Mouse (Mus musculus) heart, embryonic 15.5 days (tissue): ENCODE data around the gene Tbc1d8. TPM values are rescaled to one million over a fixed set of nuclear protein-coding genes. Genes with fewer than 3 reads are reported as not detected.

Experiments used
- ATAC-seq: fragments of 200-750 bp; cut with Nextera tagmentation; replicated peaks from 2 replicates; pipeline ENCODE4 v1.8.0; 2017; ENCODE audit warnings: low read depth, moderate TSS enrichment; ENCODE audit not compliant: insufficient number of reproducible peaks, insufficient read depth, low FRiP score
- H3K27ac ChIP-seq: fragments of 300-500 bp; sonication (generic); 2 replicates; pipeline ENCODE4 v1.5.1; 2015; ENCODE audit warnings: mild to moderate bottlenecking, inconsistent platforms
- H3K27me3 ChIP-seq: fragments of 300-500 bp; sonication (generic); 2 replicates; pipeline ENCODE4 v1.6.1; 2015; ENCODE audit warnings: inconsistent platforms
- H3K36me3 ChIP-seq: fragments of 300-500 bp; sonication (generic); 2 replicates; pipeline ENCODE4 v1.6.1; 2015; ENCODE audit warnings: mild to moderate bottlenecking, inconsistent platforms
- H3K4me1 ChIP-seq: fragments of 300-500 bp; sonication (generic); replicated peaks from 2 replicates; pipeline ENCODE4 v1.6.1; 2015; ENCODE audit warnings: inconsistent platforms
- H3K4me2 ChIP-seq: fragments of 300-500 bp; sonication (generic); 2 replicates; pipeline ENCODE4 v1.6.1; 2015; ENCODE audit warnings: inconsistent platforms, mild to moderate bottlenecking, moderate library complexity
- H3K4me3 ChIP-seq: fragments of 300-500 bp; sonication (generic); 2 replicates; pipeline ENCODE4 v1.5.1; 2015; ENCODE audit warnings: mild to moderate bottlenecking, inconsistent platforms
- H3K9ac ChIP-seq: fragments of 300-500 bp; sonication (generic); 2 replicates; pipeline ENCODE4 v1.6.1; 2015; ENCODE audit warnings: mild to moderate bottlenecking, inconsistent platforms
- H3K9me3 ChIP-seq: fragments of 300-500 bp; sonication (generic); replicated peaks from 2 replicates; pipeline ENCODE4 v1.6.1; 2016; ENCODE audit warnings: inconsistent platforms
- WGBS: fragments of 180-500 bp; shearing (Covaris S2); methylation state at CpG from one replicate; pipeline ENCODE4 v1.1.7; 2015; ENCODE audit warnings: mixed read lengths; 5-methylcytosine and 5-hydroxymethylcytosine counted together
- polyA plus RNA-seq: library from polyadenylated mRNA; unstranded; fragments of >200 nt; fragmentation: Nextera tagmentation; extraction: Ambion mirVana; gene quantifications from 2 replicates; pipeline ENCODE4 v1.2.1, GENCODE M21; 2015

The Tbc1d8 gene
- polyA plus RNA-seq, 1 experiment from 2014 or later: 10.4 TPM

- Histone ChIP-seq H3K4me2 (peak overlapping the region; percentile 87), H3K36me3 (no peaks in the 10 kb centered on the region), H3K27ac (no peak overlapping the region), H3K4me1 (peaks cover 19% of the 10 kb centered on the region), H3K4me3 (peak overlapping the region; percentile 77), H3K27me3 (no peaks in the 10 kb centered on the region), H3K9me3 (no peaks in the 10 kb centered on the region), H3K9ac (peak overlapping the region; percentile 83)
- no peak for ATAC-seq
- WGBS: 76% methylated on average over 5 of the region's 5 CpGs
Observed at GRCm38 (mm10) chr1:39477064-39477463, 1.5 kb downstream of the Tbc1d8 start.

- Histone ChIP-seq H3K4me2 (no peak overlapping the region; the same call in 1 of the 2 replicates), H3K4me3 (no peak overlapping the region), H3K4me1 (peaks cover 19% of the 10 kb centered on the region), H3K36me3 (no peaks in the 10 kb centered on the region), H3K9ac (no peak overlapping the region), H3K27ac (no peak overlapping the region), H3K27me3 (no peaks in the 10 kb centered on the region), H3K9me3 (no peaks in the 10 kb centered on the region)
- WGBS: 72% methylated on average over 1 of the region's 1 CpGs
- no peak for ATAC-seq
Observed at GRCm38 (mm10) chr1:39476341-39476740, 2.2 kb downstream of the Tbc1d8 start.

GRCm38 (mm10) chr1:39474516-39474915 lies 4.0 kb downstream of the Tbc1d8 start:
- no peak overlapping the region for H3K27ac ChIP-seq
- H3K27me3 ChIP-seq: no peaks in the 10 kb centered on the region
- peaks cover 19% of the 10 kb centered on the region for H3K4me1 ChIP-seq
- no peak overlapping the region for H3K4me2 ChIP-seq
- H3K4me3 ChIP-seq: no peak overlapping the region
- 71% methylated on average over 9 of the region's 9 CpGs for WGBS
- H3K9me3 ChIP-seq: no peaks in the 10 kb centered on the region
- no peak for ATAC-seq
- H3K9ac ChIP-seq: no peak overlapping the region
- H3K36me3 ChIP-seq: no peaks in the 10 kb centered on the region

GRCm38 (mm10) chr1:39471298-39471902 lies 7.2 kb downstream of the Tbc1d8 start:
- no peak overlapping the region for H3K9ac ChIP-seq
- 67% methylated on average over 9 of the region's 9 CpGs for WGBS
- no peak for ATAC-seq

GRCm38 (mm10) chr1:39468982-39469381 lies 9.6 kb downstream of the Tbc1d8 start:
- Histone ChIP-seq H3K4me3 (no peak overlapping the region), H3K9me3 (no peaks in the 10 kb centered on the region), H3K27me3 (no peaks in the 10 kb centered on the region), H3K9ac (no peak overlapping the region), H3K4me2 (no peak overlapping the region), H3K4me1 (peaks cover 20% of the 10 kb centered on the region), H3K27ac (no peak overlapping the region), H3K36me3 (no peaks in the 10 kb centered on the region)
- WGBS: 82% methylated on average over 7 of the region's 7 CpGs
- no peak for ATAC-seq

More at GRCm38 (mm10) chr1:39471298-39471902, 7.2 kb downstream of the Tbc1d8 start:
- Histone ChIP-seq H3K4me3 (no peak overlapping the region), H3K4me2 (no peak overlapping the region), H3K36me3 (no peaks in the 10 kb centered on the region), H3K27me3 (no peaks in the 10 kb centered on the region), H3K9me3 (no peaks in the 10 kb centered on the region), H3K27ac (no peak overlapping the region), H3K4me1 (peaks cover 3% of the 10 kb centered on the region)

- Histone ChIP-seq H3K9ac (no peak overlapping the region), H3K9me3 (no peaks in the 10 kb centered on the region), H3K4me2 (no peak overlapping the region), H3K4me1 (peaks cover 29% of the 10 kb centered on the region), H3K4me3 (no peak overlapping the region), H3K36me3 (no peaks in the 10 kb centered on the region), H3K27me3 (no peaks in the 10 kb centered on the region), H3K27ac (no peak overlapping the region)
- ATAC-seq: no peak
- WGBS: 74% methylated on average over 13 of the region's 13 CpGs
Observed at GRCm38 (mm10) chr1:39466526-39466925, 12.0 kb downstream of the Tbc1d8 start.

- H3K9ac ChIP-seq: no peak overlapping the region
- no peaks in the 10 kb centered on the region for H3K36me3 ChIP-seq
- ATAC-seq: no peak
- no peak overlapping the region for H3K4me3 ChIP-seq
- H3K9me3 ChIP-seq: no peaks in the 10 kb centered on the region
- WGBS: 90% methylated on average over 3 of the region's 3 CpGs
- peaks cover 29% of the 10 kb centered on the region for H3K4me1 ChIP-seq
- H3K27ac ChIP-seq: no peak overlapping the region
- H3K4me2 ChIP-seq: no peak overlapping the region
- no peaks in the 10 kb centered on the region for H3K27me3 ChIP-seq
Observed at GRCm38 (mm10) chr1:39464760-39465159, 13.8 kb downstream of the Tbc1d8 start.

- no peak overlapping the region for H3K4me2 ChIP-seq
- H3K27me3 ChIP-seq: no peaks in the 10 kb centered on the region
- H3K4me1 ChIP-seq: peaks cover 29% of the 10 kb centered on the region
- no peaks in the 10 kb centered on the region for H3K36me3 ChIP-seq
- H3K27ac ChIP-seq: no peak overlapping the region
- no peak overlapping the region for H3K4me3 ChIP-seq
- ATAC-seq: no peak
- 80% methylated on average over 6 of the region's 6 CpGs for WGBS
- H3K9me3 ChIP-seq: no peaks in the 10 kb centered on the region
- no peak overlapping the region for H3K9ac ChIP-seq
Observed at GRCm38 (mm10) chr1:39462937-39463444, 15.6 kb downstream of the Tbc1d8 start.

- H3K27me3 ChIP-seq: no peaks in the 10 kb centered on the region
- H3K4me2 ChIP-seq: no peak overlapping the region
- 91% methylated on average over 13 of the region's 13 CpGs for WGBS
- H3K27ac ChIP-seq: no peak overlapping the region
- no peak overlapping the region for H3K4me3 ChIP-seq
- no peaks in the 10 kb centered on the region for H3K9me3 ChIP-seq
- ATAC-seq: no peak
- H3K36me3 ChIP-seq: no peaks in the 10 kb centered on the region
- no peak overlapping the region for H3K9ac ChIP-seq
- peaks cover 29% of the 10 kb centered on the region for H3K4me1 ChIP-seq
Observed at GRCm38 (mm10) chr1:39462036-39462435, 16.5 kb downstream of the Tbc1d8 start.

GRCm38 (mm10) chr1:39460495-39460894 lies 18.1 kb downstream of the Tbc1d8 start:
- no peaks in the 10 kb centered on the region for H3K36me3 ChIP-seq
- H3K4me2 ChIP-seq: no peak overlapping the region
- WGBS: 84% methylated on average over 5 of the region's 5 CpGs
- no peak overlapping the region for H3K27ac ChIP-seq
- no peak for ATAC-seq
- no peaks in the 10 kb centered on the region for H3K27me3 ChIP-seq
- H3K4me1 ChIP-seq: peaks cover 28% of the 10 kb centered on the region
- H3K4me3 ChIP-seq: no peak overlapping the region
- no peaks in the 10 kb centered on the region for H3K9me3 ChIP-seq
- no peak overlapping the region for H3K9ac ChIP-seq

- Histone ChIP-seq H3K9ac (no peak overlapping the region), H3K27ac (no peak overlapping the region), H3K4me3 (no peak overlapping the region), H3K36me3 (no peaks in the 10 kb centered on the region), H3K4me1 (peaks cover 33% of the 10 kb centered on the region), H3K27me3 (no peaks in the 10 kb centered on the region), H3K9me3 (no peaks in the 10 kb centered on the region), H3K4me2 (no peak overlapping the region)
- WGBS: 82% methylated on average over 13 of the region's 13 CpGs
- ATAC-seq: no peak
Observed at GRCm38 (mm10) chr1:39457887-39458874, 20.4 kb downstream of the Tbc1d8 start.
